Mouse (Mus musculus) CD4-positive helper T cell, adult 2 months (primary cell): ENCODE results near the gene Ffar1.
"Not testable (repeated sequence)": the region's sequence is repeated elsewhere in the genome, so short reads cannot be mapped to it uniquely, and the experiment has no call there.

Experiments used
- DNase-seq: peaks from one replicate; pipeline ENCODE4 v3.0.0-alpha.2; 2012; ENCODE audit warnings: low read depth, missing footprints, low spot score

The Ffar1 gene

DNA sequence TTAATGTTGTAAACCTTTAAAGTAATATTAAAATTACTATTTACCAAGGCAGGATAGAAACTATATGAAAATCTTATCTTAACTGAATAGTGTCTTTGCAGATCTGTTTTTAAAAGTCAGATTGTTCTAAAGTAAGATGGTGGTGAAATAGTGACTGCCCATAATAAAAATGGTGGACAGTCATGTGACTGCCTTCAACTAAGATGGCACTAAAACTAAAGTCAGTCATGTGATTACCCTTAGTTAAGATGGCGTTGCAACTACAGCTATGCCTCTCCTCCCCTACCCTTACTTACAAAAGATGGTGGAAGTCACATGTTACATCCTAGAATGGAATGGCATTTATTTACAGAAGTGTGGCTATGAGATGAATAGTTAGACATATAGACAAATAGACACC lies 9.9 kb downstream of the Ffar1 start:
- no peak for DNase-seq

DNA sequence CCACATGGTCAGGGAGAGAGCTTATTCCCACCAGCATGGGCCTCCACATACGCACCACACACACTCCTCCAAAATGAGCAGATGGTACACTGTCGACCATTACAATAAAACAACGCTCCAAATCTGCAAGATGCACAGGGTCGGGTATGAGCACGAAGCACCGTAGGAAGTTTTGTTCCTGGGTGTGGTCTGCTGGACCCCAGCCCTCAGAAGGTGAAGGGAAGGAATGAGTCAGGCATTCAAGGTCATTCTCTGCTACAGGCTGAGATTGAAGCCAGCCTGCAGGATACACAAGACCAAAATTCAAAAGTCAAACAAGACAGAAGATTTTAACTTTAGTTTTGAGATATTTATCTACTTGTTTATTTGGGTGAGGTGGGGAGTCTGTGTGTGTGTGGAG lies 13.4 kb downstream of the Ffar1 start:
- no peak for DNase-seq

DNA sequence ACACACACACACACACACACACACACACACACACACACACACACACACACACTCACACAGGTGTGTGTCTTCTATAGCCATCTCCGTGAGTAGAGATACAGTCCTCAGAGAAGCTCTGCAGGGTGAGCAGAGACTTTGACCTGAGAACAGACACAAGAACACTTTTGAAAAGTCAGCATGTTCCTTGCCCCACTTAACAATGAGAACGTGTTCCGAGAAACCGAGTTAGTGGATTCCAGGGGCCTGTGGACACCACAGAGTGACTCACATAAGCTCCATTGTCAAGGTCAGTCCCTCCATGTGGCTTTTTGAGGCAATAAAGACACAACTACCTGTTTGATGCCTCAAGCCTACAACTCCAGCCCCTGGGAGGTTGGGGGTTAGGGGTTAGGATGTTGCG lies 14.0 kb downstream of the Ffar1 start:
- DNase-seq, result no peak

DNA sequence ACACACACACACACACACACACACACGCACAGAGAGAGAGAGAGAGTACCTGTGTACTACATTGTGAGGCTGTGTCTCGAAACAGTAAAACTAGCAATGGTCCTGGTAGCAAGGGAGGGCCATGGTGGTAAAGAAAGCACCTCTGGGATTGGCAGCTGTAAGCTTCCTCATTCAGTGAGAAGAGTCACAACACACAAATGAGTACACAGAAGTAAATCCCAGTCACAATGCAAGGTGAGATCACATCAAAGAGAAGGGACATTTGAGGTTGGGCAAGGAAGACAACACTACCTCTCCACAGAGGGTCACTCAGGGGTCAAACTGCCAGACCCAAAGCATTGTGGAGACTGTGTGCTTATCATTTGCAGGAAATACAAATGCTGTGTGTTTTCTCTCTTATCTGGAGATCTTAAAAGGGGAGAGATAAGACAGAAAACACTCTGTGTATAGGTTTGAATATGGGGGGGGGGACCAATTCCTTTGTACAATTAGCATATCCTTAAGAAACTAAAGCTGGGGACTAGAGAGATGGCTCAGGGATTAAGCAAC lies 14.8 kb downstream of the Ffar1 start:
- no peak for DNase-seq

DNA sequence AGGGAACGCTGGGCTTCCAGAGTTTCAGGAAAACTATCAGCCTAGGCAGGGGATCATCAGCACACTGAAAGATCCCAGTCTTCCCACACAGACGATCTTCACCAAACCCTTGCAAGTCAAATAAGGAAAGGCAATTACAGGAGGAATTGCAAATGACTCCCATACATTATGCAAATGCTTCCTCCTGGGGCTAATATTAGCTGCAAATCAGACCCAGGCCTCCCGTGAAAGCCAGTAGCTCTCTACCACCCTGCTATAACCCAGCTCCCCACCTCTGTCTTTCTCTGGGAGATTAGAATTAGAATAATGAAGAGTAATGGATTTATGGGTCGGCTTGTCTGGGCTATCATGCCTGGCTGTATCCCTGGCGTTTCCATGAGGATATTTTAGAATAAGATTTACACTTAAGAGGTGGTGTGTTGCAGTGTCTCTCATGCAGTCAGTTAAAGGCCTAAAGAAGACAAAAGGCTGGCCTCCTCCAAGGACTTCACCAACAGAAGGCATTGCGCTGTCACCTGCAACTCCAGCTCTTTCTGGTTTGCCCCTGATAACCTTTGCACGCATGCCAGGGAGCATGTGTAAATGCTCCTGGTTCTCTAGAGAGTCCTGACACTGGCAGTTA lies 16.6 kb downstream of the Ffar1 start:
- no peak for DNase-seq

DNA sequence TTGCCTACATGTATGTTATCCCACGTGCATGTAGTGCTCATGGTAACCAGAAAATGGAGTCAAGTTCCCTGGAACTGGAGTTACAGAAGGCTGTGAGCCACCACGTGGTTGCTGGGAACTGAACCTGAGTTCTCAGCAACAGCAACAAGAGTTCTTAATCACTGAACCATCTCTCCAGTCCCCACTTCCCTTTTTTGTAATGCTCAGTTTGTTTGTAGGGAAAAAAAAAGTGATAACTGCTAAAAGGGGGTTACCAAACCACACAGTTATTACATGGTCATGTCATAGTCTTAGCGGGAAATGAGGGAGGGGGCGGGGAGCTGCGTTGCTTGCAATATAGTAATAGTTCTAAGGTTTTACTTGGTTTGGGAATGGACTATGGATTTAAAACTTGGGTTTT lies 19.3 kb downstream of the Ffar1 start:
- peak; percentile 25 for DNase-seq

DNA sequence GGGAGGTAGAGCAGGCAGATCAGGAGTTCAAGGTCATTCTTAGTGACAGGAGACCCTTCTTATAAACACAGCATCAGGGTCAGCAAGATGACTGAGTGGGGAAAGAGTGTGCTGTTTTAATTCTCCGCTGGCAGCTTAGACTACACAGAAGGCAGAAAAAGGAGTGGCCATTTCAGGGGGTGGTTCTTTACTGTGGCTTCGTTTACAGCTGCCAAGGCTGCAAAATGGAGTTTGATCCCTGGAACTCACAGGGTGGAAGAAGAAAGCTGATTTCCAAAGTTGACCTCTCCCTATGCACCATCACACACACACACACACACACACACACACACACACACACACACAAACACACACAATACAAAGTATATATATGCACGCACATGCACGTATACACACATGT lies 20.0 kb downstream of the Ffar1 start:
- DNase-seq, result no peak

DNA sequence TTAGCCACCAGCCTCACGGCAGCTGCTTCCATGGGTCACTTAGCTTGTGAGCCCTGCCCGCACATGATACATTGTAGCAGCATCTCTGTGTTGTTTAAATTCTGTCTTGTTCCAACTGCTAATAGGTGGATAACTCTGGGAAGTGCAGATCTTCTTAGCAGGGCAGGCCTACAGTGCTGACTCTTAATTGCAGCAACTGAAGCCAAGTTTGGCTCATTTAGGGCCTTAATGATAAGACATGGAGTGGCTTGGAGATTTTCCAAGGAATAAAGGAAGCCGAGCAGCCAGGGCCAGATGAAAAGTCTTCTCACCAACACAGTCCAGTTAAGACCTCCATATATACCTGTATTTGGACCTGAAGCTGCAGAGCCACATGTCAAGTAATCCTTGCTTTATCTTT lies 21.1 kb downstream of the Ffar1 start:
- DNase-seq, result no peak

DNA sequence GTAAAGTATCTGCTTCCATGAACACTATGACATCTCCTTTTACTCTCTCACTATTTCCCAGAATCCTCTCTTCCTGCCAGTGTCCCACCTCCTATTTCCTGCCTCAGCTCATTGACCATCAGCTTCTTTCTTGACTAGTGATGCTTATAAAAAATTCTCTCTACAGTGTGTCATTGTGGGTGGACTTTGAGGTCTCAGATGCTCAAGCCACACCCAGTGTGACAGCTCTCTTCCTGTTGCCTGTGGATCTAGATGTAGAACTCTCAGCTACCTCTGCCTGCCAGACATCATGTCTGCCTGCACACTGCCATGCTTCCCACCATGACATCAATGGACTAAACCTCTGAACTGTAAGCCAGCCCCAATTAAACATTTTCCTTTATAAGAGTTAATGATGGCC lies 24.1 kb downstream of the Ffar1 start:
- no peak for DNase-seq

DNA sequence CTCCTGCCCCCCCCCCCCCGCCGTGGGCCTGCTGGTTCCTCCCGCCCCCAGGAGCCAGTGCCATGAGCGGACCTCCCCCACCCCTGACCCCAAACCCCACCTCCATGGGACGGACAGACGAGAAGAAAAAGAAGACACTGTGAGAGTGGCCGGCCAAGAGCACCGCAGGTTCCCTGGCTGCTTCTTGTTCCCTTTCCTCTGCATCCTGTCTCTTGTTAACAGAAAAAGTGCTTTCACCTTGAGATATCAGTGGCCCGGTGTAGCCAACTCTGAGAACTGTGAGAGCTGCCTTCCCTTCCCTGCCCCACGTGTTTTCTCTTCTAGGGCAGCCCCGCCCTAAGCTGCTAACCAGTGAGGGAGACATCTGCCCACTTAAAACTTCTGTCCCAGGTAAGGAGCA lies 28.7 kb downstream of the Ffar1 start:
- not testable (repeated sequence) for DNase-seq

DNA sequence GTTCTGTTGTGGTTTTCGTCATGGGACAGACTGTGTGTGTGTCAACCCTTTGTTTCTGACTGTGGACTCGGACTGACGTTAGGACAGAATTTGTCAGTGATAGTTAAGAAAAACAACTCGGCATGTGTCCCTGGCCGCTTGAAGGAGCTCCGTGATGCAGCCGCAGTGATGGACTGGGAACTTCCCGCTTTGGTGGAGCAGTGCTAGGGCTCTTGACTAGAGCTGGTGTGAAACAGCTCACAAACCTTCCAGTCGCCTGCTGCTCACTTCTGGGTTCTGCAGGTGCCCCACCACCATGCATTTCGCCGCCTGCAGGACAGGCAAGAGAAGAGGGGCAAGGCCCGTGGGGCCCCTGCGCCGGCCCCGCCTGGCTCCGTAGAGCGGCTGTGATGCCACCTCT lies 29.1 kb downstream of the Ffar1 start:
- peak; percentile 57 for DNase-seq

DNA sequence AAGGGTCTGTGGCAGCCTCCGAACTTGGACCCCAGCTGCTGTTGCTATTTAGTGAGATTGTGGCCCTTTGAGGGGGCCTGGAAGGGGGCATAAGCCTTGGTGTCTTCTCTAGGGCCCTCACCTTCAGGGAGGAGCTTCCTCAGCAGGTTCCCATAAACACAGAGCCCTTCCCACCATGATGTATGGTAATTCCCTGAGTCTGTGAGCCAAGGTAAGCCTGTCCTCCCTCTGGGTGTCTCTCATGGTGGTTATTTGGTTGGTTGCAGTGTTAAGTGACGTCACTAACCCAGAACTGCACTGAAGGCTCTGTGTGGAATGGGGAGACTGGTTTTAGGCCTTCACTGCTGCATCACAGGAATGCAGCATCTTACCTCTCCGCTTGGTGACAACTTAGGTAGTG lies 31.9 kb downstream of the Ffar1 start:
- DNase-seq, result no peak

DNA sequence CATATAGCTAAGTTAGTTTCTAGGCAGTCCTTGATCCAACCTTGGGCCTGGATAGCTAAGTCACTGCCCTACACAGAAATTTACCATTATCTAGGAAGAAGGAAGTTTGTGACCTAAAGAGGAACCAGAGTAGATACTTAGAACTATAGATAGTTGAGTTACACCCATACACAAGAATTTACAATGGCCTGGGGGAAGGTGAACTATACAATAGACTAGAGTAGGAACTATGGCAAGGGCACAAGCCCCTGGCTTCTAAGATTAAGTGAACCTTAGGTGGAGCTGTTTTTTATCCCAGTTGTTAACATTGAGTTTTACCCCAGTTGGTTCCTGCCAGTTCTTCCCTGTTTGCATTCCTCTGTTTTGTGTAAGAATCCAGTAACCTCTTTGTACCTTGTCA lies 32.5 kb downstream of the Ffar1 start:
- DNase-seq, result not testable (repeated sequence)

DNA sequence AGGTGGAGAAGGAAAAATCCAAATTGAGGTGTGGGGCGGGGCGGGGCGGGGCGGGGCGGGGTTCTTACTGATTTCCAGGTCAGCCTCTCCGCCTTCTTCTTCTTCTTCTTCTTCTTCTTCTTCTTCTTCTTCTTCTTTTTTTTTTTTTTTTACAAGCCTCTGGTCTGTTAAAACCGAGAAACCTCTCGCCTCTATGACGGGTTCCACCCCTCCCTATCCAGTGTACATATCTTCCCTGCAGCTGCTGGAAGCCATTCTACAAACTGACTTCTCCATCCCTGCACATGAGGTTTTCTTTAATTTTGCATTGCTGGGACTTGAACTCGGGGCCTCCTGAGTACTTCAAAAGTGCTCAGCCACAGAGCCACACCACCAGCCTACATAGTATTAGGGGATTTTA lies 34.7 kb downstream of the Ffar1 start:
- no peak for DNase-seq

DNA sequence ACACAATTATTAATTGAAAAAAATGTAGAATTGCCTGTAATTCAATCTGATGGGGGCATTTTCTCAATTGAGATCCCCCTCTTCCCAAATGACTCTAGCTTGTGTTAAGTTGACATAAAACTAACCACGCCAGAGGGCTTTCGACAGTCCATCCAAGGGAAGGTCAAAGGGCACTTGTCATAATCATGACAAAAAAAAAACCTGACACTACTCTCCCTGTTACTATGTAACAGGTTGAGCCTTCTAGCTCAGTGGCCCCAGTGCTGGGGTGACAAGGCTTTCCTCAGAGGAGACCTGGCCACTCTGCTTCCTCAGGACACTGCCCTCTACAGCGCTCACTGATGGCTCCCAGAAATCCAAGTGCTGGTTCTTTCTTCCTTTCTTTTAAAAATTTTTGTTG lies 37.1 kb downstream of the Ffar1 start:
- DNase-seq, result no peak

DNA sequence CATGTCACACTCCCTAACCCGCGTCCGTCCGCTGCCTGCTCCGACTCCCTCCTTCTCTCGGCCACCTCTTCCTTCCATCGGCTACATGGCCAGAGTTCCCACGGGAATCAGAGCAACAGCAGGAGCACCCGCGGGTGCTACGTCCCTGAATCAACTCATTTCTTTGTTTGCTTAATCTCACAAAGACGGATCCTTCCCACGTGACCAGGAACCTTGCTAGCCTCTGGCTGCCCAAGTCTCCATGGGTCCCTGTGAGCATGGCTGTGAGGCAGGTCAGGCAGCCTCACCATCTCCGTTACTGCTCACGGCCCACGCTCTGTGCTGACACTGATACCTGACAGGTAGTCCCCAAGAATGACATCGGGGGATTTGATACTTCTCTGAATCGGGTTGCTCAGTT lies 37.7 kb downstream of the Ffar1 start, which contains the start of gene Ffar2:
Gene Ffar2, minus strand, starts transcription at position 101 of the 400 bp plus-strand sequence.
- DNase-seq, result no peak

DNA sequence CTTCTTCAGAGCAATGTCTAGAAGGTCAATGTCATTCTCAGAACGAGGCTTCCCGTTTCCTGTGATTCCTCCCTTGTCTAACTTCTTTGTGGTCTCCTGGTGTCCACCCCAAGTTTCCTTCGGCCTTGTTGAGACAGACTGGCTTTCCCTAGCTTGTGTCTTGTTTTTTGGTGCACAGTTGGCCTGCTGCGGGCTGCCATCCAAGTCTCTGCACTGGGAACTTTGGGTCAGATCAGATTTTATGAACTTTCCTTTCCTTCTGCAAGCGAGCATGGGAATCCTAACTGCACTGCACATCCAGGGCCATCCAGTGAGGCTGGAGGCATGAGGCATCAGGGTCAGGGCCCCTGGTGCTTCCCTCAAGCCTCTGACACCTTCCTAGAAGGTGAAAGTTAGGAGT lies 39.8 kb downstream of the Ffar1 start:
- DNase-seq, result no peak

DNA sequence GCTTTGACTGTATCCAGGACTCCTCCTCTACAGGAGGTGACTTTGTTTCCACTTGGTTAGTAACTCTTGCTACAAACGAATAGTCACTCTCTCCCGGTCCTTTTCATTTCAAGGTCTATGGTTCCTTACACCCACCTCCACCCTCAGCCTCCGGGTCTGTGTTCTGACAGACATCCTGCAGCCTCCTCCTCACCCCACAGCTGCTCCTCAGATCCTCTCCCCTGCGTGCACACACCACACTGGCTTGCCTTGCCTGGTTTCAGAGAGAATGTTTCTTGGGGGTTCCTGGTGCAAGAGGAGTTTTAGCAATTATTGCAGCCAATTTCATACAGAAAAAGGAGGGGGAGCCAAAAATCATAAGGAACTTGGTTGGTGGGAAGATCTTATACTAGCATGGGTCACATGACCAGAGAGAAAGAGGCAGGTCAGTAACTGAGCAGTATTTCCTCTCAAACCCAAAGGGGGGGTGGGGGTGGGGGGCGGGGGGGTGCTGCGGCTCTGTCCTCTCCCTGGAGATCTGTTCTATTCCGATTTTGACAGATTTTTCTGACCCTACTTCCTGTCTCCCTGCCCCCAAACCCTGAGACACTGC lies 40.4 kb downstream of the Ffar1 start:
- no peak for DNase-seq

DNA sequence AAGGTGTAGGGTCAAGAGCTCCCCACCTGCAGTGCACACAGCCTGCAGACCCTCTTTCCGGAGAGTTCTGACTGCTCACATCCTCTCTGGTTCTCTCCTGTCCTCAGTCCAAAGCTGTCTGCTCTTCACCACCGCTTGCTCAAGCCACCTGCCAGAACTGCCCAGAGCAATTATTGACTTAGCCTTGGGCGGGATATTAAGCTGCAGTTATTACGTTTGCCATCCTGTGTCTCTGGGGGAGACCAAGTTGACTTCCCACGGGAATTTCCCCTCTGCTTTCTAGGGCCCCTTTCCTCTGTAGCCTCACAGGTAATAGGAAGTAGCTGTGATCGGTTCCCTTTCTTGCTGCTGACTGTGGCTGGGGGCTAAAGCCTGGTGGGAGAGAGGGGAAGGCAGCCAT lies 41.2 kb downstream of the Ffar1 start:
- no peak for DNase-seq

DNA sequence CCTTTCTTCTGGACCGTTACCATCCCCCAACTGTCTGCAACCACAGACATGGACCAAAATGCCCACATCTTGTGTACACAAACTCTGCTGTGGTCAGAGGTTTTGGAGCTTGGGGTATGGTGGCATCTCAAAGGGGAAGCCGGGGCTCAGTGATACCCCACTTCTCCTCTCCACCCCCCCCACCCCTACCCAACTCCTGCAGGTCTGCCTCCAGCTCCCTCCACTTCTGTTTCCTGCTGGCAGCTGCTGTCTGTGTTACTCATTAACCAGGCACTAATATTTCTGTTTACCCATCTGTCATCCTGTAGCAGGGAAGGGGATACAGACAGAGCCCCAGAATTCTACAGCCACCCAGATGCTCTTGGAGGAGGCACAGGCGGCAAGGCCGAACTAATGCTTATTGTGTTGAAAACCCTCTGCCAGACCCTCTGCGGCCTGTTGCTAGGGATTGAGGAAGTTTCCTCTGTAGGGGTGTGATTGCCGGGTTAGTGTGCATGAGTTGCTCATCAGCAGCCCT lies 49.0 kb downstream of the Ffar1 start:
- DNase-seq, result no peak

DNA sequence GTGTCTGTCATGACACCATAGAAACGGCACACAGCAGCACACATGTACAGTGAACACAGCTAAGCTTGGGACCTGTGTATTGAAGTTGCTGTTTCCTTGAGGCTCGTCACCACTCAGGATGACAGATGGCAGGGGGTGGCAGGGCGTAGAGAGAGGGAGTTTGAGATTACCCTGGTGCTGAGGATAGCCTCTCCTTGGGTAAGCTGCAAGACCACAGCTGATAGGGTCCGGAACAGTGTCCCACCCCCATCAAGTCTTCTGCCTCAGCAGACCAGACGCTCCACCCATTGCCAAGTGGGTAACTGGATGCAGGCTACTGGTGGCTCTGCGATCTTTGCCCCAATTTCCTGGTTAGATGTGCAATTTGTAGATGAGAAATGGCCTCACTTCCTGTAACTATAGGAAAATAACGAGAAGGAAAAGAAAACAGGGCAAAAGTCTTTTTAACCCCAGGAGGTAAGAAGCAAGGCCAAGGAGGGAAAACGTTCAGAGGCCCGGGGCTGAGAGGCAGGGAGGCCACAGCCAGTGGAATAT lies 49.5 kb downstream of the Ffar1 start:
- DNase-seq, result no peak

DNA sequence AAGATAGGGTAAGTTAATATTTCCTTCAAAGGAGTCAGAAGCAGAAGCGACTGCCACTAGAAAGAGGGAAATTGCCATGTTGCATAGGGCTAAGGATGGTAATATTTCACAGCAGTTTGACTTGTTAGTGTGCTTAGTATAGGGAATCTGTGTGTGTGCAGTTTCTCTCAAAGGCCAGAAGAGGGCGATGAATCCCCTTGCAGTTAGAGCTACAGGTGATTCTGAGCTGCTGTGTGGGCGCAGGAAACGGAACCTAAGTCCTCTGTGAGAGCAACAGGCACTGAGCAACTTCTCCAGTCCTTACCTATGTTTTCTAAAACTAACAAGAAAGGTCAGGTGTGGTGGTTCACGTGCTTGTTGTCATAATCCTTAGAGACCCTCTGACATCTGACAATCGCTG lies 51.0 kb downstream of the Ffar1 start:
- no peak for DNase-seq
